Mouse (Mus musculus) embryo, embryonic 10 days (tissue): ENCODE measurements at regions not wholly inside any gene's neighbourhood (a gene's known extent, or its start where the extent isn't known, plus 50 kb on each side); places are given as distances from the start of the nearest gene placed in this dataset.
A peak's percentile ranks its signal among the peaks of the same experiment; 100 is the strongest.

Source experiments
- DNase-seq: peaks from one replicate; pipeline ENCODE4 v3.0.0-alpha.2; 2015; ENCODE audit warnings: low spot score

DNA sequence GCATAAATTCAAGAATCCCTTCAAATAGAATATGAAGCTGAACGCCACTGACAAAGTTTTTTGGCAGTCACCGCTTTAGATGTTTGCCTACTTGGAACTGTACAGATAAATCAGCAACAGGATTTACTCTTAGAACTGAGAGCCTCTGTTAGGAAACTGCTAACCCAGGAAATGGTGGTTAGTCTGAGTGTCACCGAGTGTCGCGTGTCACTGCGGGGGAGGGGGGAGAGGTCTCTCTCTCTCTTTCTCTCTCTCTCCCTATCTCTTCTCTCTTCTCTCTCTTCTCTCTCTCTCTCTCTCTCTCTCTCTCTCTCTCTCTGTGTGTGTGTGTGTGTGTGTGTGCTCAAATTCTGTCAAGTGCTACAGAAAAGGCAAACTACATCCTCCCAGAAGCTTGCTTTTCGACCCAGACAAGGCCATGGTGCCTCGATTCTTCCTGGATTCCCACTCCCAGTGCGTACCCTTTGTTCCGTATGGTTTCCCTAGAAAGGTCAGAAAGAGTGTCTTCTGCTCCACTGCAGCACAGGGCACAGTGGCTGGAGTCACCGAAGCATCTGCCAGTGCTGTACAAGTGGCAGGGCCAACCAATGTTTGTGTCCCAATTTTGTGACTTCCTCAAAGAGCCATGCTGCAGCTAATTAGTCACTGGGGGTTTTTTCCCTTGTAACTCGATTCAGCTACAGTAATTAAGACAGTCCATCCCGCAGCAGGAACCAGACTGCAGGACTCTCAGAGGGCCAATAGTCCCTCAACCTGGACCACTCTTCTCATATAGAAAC, 87.0 kb downstream of the Cog6 start:
- no peak for DNase-seq

DNA sequence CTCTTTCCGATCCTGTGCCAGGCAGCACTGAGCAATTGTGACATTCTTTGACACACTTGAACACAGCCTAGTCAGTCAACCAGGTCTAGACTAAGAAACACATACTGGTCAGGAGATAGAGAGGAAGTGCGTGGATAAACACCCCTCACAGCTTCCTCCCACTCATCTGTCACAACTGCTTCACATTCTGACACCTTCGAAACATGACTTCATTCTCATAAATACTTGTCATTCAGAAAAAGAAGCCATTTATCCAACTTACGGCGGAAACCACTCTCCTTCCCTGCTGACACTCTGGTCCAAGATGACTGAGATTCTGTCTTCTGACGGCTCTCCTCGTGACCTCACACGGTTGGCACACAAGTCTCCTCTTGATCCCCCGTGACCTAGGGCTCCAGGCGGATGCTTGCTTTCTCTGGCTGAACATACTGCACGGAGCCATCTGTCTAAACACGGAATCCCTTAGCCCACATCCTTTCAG, 89.6 kb downstream of the Cog6 start:
- peak; percentile 69 for DNase-seq

DNA sequence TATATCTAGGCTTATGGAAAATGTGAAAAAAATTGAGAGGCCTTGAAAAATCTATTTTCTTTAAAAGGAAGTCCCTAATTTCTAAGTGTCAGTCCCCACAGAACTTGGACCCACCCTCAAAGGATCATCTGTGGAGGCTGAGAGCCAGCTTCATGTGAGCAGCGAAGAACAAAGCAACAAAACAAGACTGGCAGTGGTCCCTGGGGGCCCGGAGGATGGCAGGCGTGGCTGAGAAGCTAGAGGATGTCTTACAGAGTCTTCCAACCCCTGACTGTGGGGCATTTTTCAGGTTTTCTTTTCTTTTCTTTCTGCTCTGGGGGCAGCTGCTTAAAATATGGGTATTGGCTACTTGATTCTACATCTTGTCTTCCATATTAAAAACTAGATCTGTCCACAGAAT, 90.5 kb downstream of the Cog6 start:
- no peak for DNase-seq

DNA sequence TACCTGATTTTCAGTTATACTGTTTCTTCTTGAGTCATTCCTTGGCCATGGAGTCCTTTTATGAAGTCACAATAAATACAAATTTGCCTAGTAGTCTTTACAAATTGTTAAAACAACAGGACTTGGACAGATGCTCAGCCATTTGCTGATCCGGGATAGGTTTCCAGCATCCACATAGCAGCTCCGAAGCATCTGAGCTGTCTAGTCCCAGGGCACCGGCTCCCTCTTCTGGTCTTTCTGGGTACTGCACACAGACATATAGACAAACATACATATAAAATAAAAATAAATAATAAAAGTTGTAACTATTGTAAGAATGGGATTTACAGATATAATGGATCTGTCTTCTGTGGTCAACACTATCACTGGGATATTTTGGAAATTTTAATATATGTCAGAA, 91.8 kb downstream of the Cog6 start:
- DNase-seq = no peak

DNA sequence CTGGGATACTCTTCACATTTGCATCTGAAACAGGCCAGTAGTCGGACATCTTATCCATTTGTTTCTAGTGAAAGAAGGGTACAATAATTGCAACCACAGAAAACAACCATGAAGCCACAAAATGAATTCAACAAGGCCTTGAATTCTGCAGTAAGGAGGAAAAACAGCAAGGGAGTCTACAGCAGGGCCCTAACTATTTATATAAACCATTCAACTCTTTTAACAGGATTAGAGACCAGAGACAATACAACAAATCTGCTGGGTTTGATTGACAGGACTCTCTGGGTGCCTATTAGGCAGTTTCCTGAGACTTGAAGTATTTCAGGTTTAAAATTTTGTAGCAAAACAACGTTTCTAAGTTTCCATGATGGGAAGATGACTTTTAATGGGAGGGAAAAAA, 92.4 kb downstream of the Cog6 start:
- no peak for DNase-seq

DNA sequence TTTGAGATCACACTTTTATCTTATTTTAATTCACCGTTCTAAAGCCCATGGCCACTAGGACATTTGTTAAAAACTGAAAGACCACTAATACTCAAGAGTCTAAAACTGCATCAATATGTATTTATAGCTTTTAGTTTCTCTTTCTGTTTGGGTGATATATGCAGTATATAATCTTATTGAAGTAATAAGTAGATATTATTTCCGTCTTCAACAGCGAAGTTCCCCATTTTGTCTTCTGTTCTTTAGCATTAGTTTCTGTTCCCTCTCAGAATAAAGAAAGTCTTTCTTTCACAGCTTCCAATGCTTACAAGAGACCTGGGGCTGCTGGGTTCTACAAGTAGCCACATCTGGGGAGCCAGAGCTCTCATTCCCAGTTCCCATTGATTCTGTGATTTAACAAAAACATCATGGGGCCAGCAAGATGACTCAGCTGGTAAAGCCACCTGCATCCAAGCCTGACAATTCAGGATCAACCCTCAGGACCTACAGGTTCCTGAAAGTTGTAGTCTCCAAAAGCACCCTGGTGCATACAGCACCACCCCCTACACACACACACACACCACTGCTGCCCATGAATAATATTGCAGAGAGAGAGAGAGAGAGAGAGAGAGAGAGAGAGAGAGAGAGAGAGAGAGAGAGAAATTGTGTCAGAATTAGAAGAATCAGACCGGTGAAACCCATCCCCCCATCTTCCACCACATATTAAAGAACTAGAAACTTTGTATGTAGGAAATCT, 93.0 kb downstream of the Cog6 start:
- DNase-seq = no peak

DNA sequence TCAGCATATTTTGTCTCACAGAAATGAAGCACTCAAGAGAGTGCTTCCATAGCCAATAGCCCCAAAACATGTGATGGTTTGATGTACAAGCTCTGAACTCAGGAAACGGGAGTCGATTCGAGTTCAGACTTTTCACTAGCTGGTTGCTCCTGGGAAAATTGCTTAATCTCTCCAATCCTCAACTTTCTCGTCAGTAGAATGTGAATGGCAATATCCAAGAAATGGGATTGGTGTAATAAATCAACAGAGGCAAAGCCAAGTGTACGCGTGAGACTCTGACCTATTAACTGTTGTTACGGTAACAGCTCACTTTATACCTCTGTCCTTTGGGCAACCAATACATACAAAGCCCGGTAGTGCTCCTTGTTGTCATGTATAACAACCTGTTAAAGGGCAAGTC, 94.6 kb downstream of the Cog6 start:
- DNase-seq = no peak

DNA sequence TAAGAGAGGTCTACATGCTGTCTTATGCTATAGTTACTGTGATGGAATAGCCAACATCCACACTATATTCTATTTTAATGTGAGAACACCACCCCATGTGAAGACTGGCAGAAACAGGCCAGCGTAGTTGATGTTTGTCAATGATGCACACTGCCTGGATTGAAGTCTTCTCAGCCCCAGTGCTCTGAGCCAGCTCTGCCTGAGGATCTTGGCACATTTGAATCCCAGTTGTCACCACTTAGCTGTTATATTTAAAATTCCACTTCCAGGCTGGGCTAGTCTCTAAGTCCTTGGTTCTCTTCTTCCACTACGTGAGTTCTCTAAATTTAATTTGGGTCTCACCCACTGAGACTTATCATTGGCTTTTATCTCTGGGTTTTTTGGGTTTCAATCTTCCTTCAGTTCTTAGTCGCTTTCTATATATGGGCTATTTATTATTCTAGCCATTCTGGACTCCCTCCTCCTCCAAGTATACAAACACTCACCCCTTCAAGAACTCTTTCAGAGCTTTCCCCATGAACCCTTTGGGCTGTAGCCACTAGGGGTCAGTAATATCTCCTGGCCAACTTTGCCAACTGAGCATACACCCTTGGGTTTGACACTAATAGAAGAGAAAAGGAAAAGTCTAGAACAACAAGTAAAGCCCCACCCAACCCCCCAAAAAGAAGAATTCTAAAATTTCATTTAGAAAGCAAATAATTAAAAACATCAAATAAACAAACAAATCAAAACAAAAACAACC, 110.0 kb downstream of the Cog6 start:
- no peak for DNase-seq

DNA sequence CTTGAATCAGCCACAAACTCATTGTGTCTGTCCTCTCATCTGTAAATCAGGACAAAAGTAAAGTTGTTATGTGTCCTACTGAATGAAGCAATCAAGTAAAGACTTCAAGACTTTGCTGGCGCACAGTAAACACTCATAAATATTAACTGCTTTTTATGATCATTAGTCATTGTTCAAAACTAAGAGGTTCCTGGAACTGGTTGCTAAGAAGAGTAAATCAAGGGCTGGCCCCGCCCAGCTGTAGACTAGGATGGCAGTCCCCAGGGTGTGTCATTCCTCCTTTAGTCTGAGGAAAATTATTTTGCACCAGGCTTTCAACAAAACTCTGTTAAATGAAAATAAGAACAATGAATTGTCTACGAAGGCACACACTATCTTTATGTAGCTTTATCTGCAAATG, 113.0 kb downstream of the Cog6 start:
- DNase-seq = no peak

DNA sequence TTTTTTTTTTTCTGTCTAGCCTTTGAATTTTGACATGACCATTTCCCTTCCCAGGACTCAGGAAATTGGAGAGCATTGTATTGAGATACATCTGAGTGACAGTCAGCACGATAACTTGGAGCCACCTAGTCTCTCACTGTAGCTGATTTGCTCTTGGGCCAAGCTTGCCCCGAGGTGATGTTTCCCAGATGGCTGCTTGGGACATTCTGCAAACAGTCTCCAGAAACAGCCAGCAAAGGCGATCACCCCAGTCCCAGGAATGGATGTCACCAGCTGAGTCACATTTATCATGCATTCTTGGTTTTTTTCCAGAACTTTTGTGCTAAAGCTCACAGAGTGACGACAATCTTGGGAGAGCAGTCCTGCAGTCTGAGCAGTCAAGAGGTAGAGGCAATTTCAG, 119.4 kb downstream of the Cog6 start:
- peak; percentile 17 for DNase-seq

DNA sequence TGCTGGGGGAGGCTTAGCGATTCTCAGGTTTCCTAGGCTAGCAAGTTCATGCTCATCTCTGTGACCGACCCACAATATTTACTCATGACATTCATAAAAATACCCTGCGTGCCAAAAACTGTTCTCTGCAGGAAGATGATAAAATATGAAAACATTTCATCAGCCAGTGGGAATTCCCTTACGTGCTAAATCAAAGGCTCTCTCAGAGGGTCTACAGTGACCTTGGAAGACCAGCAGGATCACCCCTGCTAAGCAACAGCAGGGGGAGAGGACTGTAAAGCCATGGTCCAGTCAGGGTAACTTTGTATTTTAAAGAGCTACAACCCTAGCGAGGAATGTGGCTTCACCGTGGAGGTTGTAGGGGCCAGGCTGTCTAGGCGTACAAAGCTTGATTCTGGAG, 120.6 kb downstream of the Cog6 start:
- no peak for DNase-seq

DNA sequence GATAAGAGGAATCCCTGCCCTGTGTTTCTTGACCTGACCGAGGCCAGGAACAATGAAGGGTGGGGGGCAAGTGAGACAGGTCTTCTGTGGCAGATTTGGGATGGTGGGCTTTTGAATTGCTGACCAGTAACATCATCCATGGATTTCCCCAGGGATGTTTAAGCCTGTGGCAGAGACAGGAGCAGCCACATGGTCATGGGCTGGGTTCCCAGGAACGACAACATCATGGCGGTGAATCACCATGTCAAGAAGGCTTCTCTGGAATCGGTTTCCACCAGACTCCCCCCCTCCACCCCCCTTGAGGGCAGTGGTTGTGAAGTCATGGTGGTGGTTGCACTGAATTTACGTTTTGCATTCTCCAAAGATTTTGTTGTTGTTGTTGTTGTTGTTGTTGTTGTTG, 121.3 kb downstream of the Cog6 start:
- DNase-seq = no peak

DNA sequence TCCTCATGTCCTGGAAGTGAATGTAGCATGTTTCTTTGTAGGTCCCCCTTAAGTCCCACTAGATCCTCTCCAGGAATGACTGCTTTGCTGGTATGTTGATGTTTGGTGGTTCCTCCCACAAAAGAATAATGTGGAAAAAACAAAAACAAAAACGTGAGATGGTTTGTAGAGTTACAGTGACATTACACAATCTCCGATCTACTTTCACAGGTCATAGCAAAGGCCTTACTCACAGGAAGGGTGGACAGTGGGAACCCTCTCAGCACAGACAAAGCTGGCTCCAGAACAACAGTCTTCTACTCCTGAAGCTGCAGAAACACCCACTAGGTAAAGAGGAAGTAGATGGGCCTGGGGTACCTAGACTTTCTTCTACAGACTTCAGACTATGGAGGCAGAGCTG, 122.2 kb downstream of the Cog6 start:
- no peak for DNase-seq

DNA sequence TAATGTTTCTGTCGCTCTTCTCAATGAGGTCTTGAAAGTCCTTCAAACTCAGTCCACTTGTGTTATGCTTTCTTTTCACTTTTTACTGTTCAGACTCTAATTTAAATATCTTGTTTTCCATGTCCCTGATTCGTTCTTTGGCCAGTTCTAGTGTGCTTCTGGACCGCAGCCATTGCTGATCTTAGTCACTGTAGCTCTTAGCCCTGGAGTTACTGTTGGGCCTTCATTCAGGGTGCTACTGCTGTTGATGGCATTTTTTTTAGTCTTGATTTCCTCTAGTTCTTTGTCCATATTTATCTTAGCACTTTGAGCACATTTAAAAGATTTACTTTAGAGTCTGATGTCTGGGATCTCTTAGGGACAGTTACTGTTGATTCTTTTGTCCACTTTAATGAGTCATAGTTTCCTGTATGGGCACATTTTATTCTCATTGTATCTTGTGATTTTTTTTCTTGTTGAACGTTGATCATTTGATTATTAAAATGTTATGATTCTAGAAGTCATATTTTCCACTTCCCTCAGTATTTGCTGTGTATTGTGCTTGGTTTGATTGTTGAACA, 127.8 kb downstream of the Cog6 start:
- DNase-seq = no peak

DNA sequence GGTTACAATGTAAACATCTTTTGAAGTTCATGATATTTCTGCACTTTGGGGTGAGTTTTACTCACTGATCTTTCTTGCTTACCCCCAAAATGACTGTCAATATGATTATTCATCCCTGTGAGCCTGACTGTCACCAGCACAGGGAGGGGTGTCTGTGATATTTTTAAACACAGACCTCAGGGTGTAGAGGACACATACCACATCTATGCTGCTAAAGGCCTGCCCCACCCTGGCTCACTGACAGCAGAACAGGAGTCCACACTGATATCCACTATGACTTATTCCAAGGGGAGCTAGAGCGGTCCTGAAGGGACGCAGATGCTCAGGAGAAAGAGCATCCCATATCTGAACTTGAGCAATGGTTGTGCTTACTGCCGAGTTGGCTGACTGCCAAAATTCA, 135.1 kb downstream of the Cog6 start:
- no peak for DNase-seq

DNA sequence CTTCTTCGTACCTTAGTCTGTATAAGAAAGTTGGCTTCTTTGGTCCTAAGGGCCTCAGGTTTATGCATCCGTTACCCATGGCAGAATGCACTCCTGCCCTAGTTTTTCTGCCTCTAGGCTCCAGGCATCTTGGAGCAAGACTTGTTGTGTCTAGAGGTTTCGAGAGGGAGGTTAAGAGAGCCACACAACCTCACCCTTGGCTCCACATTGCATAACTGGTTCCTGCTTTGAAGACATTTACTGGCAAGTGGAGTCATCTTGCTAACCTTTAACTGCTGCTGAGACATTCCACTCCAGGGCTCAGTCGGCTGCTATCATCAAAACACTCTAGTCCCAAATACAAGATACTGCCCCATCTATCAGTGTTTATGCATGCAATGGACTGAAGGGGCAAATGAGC, 135.9 kb downstream of the Cog6 start:
- no peak for DNase-seq

DNA sequence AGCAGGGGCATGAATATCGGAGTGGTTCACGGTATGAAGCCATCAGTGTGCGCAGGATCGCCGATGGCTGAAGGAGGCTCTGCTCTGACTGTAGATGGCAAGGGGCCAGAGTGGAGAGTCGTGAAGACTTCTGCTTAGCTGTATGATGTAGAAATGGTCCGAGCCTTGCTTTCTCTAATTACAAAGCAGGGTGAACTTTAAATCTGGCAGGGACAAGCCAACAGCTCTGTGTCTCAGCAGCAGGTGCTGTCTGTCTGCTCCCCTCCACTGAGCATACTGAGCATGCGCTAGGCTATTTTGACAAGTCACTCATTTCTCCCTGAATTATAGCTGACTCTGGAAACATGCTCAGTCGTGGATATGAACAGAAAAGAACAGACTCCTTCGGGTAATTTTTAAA, 137.3 kb downstream of the Cog6 start:
- no peak for DNase-seq

DNA sequence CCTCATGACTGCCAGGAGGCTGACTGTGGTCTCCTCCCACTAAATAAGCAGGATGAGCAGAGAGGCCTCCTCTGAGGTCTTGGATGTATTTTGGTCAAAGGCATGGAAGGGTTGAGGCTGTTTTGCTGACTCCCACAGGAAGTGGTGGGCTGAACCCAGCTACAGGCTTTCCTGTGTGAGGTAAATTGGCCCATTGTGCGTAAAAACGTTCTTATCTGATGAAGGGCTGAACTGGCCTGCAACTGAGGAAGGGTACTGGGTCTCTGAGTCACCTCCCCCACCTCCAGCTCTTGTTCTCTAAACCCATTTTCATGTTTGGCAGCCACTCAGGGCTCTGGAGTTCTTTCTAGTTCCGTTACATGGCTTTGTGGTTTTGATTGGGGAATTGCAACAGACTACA, 138.7 kb downstream of the Cog6 start:
- DNase-seq = peak; percentile 20

DNA sequence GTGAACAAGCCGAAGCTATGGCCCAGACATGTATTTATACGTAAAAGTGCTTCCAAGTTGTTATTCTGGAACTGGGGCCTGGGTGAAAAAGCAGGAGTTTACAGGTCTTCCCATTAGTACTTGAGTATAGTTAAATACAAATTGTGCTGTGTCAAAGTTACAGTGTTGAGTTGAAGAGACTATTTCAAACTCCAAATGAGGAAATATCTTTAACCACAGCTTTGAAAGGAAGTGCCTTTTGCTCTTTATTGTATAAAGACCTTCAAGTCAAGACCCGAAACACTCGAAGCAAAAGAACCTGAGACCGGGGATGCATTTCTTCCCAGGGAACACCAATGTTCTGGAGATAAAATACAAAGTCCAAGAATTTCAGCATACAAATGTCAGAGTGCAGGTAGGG, 144.8 kb downstream of the Cog6 start:
- DNase-seq = no peak

DNA sequence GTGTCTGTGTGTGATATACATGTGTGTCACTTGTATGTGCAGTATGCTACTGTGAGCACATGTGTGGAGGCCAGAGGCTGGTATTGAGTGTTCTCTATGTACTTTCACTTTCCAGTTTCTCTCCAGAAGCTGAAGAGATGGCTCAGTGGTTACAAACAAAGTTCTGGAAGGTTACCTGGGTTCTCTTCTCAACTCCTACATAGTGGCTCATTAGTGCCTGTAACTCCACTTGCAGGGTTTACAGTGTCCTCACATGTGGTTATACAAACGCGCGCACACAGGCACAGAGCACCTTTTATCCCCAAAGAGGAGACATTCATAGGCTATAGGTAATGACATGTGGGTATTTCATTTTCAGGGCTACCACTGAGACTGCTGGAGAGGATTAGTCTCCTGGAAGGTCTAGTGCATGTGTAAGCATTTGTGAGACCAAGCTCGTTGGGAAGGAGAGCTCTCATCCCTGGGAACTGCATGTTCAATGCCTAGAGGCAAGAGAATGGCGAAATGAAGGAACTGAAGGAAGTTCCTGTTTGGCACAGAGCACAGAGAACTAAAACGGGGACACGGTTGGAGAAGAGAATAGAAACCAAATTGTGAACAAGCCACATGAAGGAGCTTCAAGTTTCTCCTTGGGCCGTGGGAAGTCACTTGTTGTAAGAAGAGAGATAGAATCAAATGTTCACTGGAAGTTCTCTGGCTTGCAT, 153.7 kb downstream of the Cog6 start:
- DNase-seq = no peak

DNA sequence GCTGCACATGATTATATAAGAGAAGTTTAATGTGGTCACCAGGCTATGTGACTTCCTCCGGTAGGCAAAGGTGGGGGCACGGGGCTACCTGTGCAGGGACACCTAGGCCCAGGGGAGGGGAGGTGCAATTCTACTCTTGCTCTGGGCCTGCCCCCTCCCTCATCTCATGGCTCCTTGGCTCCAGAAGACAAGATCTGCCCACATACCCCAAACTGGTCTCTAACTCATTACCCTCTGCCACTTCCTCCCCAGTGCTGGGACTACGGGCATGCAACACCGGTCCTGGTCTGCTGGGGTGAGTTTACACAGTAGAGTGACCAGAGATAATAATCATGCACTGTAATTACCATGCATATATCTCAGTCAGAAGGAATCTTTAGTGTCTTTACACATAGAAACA, 155.0 kb downstream of the Cog6 start:
- DNase-seq = no peak

DNA sequence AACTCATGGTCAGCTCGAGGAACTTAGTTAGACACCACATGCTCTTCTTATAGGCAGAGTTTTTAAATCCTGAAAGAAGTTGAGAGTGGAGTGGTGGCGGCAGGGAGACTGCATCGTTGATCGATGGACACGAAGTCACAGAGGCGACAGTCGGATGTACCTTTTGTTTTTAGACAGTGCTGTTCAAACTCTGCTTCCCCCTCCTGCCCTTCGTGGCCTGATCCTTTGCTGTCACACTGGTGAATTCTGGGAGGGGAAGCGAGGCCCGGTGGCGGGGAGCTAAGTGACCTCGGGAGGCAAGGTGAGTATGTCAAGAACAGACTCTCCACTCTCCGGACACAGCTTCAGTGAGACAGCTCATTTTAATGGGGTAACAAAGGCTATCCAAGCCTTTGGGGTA, 155.5 kb downstream of the Cog6 start:
- no peak for DNase-seq
